Mouse (Mus musculus) kidney, adult 8-10 months (tissue): ENCODE data around the gene Tpte.
A peak's percentile ranks its signal among the peaks of the same experiment; 100 is the strongest.

Experiments
- DNase-seq, 2 experiments: peaks; one replicate each; pipeline ENCODE4 v3.0.0; 2022

Tpte gene

GRCm38 (mm10) chr8:22380934-22381333 is 97.7 kb downstream of the Tpte start:
- DNase-seq, result no peak

- no peak for DNase-seq
These were observed 99.8 kb downstream of the Tpte start for GRCm38 (mm10) chr8:22382824-22383595.

GRCm38 (mm10) chr8:22385158-22385557 is 101.9 kb downstream of the Tpte start:
- DNase-seq, result no peak

GRCm38 (mm10) chr8:22389874-22390273 is 106.6 kb downstream of the Tpte start:
- DNase-seq, result no peak

- DNase-seq, result peak; percentile 59 to 73
These were observed 107.7 kb downstream of the Tpte start for GRCm38 (mm10) chr8:22390766-22391463.

- peak; percentile 70 to 79 for DNase-seq
These were observed 111.2 kb downstream of the Tpte start for GRCm38 (mm10) chr8:22394471-22394870.

- DNase-seq, result no peak
These were observed 112.0 kb downstream of the Tpte start for GRCm38 (mm10) chr8:22395256-22395655.

GRCm38 (mm10) chr8:22397811-22398141 is 114.5 kb downstream of the Tpte start:
- DNase-seq, result no peak

GRCm38 (mm10) chr8:22398142-22398951 is 115.1 kb downstream of the Tpte start, which contains the start of gene Slc25a15:
Gene Slc25a15, minus strand, starts transcription at chr8:22398597.
- DNase-seq, result peak; percentile 85 to 88

- no peak for DNase-seq
These were observed 116.1 kb downstream of the Tpte start for GRCm38 (mm10) chr8:22399285-22399880.

- no peak for DNase-seq
These were observed 117.4 kb downstream of the Tpte start for GRCm38 (mm10) chr8:22400593-22400992.

- no peak for DNase-seq
These were observed 120.0 kb downstream of the Tpte start for GRCm38 (mm10) chr8:22403235-22403634.

GRCm38 (mm10) chr8:22405733-22406132 is 122.5 kb downstream of the Tpte start:
- no peak for DNase-seq

GRCm38 (mm10) chr8:22410688-22411281 is 127.5 kb downstream of the Tpte start:
- no peak for DNase-seq

- peak; percentile 81 to 84 for DNase-seq
These were observed 128.1 kb downstream of the Tpte start, which contains the start of gene Mrps31 for GRCm38 (mm10) chr8:22411282-22411702. Gene Mrps31, plus strand, starts transcription at chr8:22411361.

- no peak for DNase-seq
These were observed 128.7 kb downstream of the Tpte start for GRCm38 (mm10) chr8:22411971-22412370.
